Mouse (Mus musculus) ES-Bruce4 (cell line): ENCODE data around the gene Ctnnd2. TPM values are rescaled to one million over a fixed set of nuclear protein-coding genes. Genes with fewer than 3 reads are reported as not detected.

Source experiments
- H3K27ac ChIP-seq: 2 replicates; pipeline ENCODE4 v1.5.1; 2012; ENCODE audit warnings: low read length, inconsistent platforms; ENCODE audit not compliant: insufficient read depth
- H3K27me3 ChIP-seq: 2 replicates; pipeline ENCODE4 v1.6.1; 2012; ENCODE audit warnings: mild to moderate bottlenecking, low read length, inconsistent platforms; ENCODE audit not compliant: control insufficient read depth, poor library complexity, insufficient read depth, severe bottlenecking
- H3K36me3 ChIP-seq: 2 replicates; pipeline ENCODE4 v1.6.1; 2012; ENCODE audit warnings: inconsistent platforms, mild to moderate bottlenecking, low read length, moderate library complexity; ENCODE audit not compliant: control insufficient read depth, poor library complexity, insufficient read depth, severe bottlenecking
- H3K4me1 ChIP-seq: one replicate; pipeline ENCODE4 v1.8.1; 2011; ENCODE audit warnings: low read length; ENCODE audit not compliant: control insufficient read depth, insufficient read depth
- H3K4me3 ChIP-seq: 2 replicates; pipeline ENCODE4 v1.5.1; 2011; ENCODE audit warnings: low read depth, mild to moderate bottlenecking, low read length
- H3K9ac ChIP-seq: 2 replicates; pipeline ENCODE4 v1.6.1; 2012; ENCODE audit warnings: low read depth, mild to moderate bottlenecking, inconsistent platforms; ENCODE audit not compliant: poor library complexity, severe bottlenecking
- H3K9me3 ChIP-seq: replicated peaks from 2 replicates; pipeline ENCODE4 v1.6.1; 2012; ENCODE audit warnings: mild to moderate bottlenecking, low read length, inconsistent platforms; ENCODE audit not compliant: control insufficient read depth, poor library complexity, insufficient read depth, severe bottlenecking
- CTCF ChIP-seq: IDR thresholded peaks from one replicate; pipeline ENCODE4 v1.8.1; 2011; ENCODE audit warnings: low read depth, low read length
- EP300 ChIP-seq: IDR thresholded peaks from 2 replicates; pipeline ENCODE4 v1.6.1; 2011; ENCODE audit warnings: low read depth, low read length; ENCODE audit not compliant: insufficient read depth
- POLR2A ChIP-seq: IDR thresholded peaks from one replicate; pipeline ENCODE4 v1.8.1; 2011; ENCODE audit warnings: low read length; ENCODE audit not compliant: insufficient read depth
- polyA plus RNA-seq: library from polyadenylated mRNA; stranded (reverse); fragments of >200 nt; gene quantifications from 2 replicates; pipeline ENCODE4 v1.2.4, GENCODE M21; 2011; ENCODE audit warnings: low read depth; ENCODE audit not compliant: missing spikeins, insufficient read depth, insufficient read length

Gene Ctnnd2
- polyA plus RNA-seq, 1 experiment = 2.4 TPM

- Histone ChIP-seq H3K27me3 (peaks cover 15% of the 10 kb centered on the region), H3K9ac (no peak overlapping the region), H3K4me1 (no peaks in the 10 kb centered on the region), H3K9me3 (no peaks in the 10 kb centered on the region), H3K27ac (no peak overlapping the region), H3K4me3 (no peak overlapping the region), H3K36me3 (no peaks in the 10 kb centered on the region)
- no peak for TF ChIP-seq POLR2A
- no peak for TF ChIP-seq CTCF
- TF ChIP-seq EP300 = no peak
Measured at GRCm38 (mm10) chr15:30170031-30170430, 2.4 kb upstream of the Ctnnd2 start.

- Histone ChIP-seq H3K9ac (peak overlapping the region; percentile 71), H3K27ac (no peak overlapping the region), H3K27me3 (peaks cover 15% of the 10 kb centered on the region), H3K9me3 (no peaks in the 10 kb centered on the region), H3K4me1 (no peaks in the 10 kb centered on the region), H3K4me3 (peak overlapping the region; percentile 82), H3K36me3 (no peaks in the 10 kb centered on the region)
- TF ChIP-seq POLR2A (no peak), EP300 (no peak), CTCF (no peak)
Measured at GRCm38 (mm10) chr15:30171493-30172195, 749 bp upstream of the Ctnnd2 start.

- TF ChIP-seq EP300 (no peak), CTCF (no peak), POLR2A (no peak)
- H3K9me3 ChIP-seq = no peaks in the 10 kb centered on the region
- H3K9ac ChIP-seq = peak overlapping the region; percentile 42
- peak overlapping the region; percentile 68 for H3K4me3 ChIP-seq
- H3K27me3 ChIP-seq = peaks cover 15% of the 10 kb centered on the region
- no peak overlapping the region for H3K27ac ChIP-seq
- H3K36me3 ChIP-seq = no peaks in the 10 kb centered on the region
- no peaks in the 10 kb centered on the region for H3K4me1 ChIP-seq
Measured at GRCm38 (mm10) chr15:30173370-30173941, 1.1 kb downstream of the Ctnnd2 start.

- Histone ChIP-seq H3K4me3 (no peak overlapping the region), H3K36me3 (no peaks in the 10 kb centered on the region), H3K27ac (no peak overlapping the region), H3K9ac (no peak overlapping the region), H3K27me3 (peaks cover 15% of the 10 kb centered on the region), H3K4me1 (no peaks in the 10 kb centered on the region), H3K9me3 (no peaks in the 10 kb centered on the region)
- TF ChIP-seq EP300 (no peak), CTCF (no peak), POLR2A (no peak)
Measured at GRCm38 (mm10) chr15:30174321-30174720, 1.9 kb downstream of the Ctnnd2 start.

GRCm38 (mm10) chr15:30184020-30184419 lies 11.6 kb downstream of the Ctnnd2 start:
- H3K4me3 ChIP-seq = no peak overlapping the region
- H3K27ac ChIP-seq = no peak overlapping the region
- no peaks in the 10 kb centered on the region for H3K36me3 ChIP-seq
- H3K9me3 ChIP-seq = peaks cover 3% of the 10 kb centered on the region; the same call in 1 of the 2 replicates
- no peaks in the 10 kb centered on the region for H3K27me3 ChIP-seq
- H3K9ac ChIP-seq = no peak overlapping the region
- no peak for TF ChIP-seq EP300
- no peak for TF ChIP-seq POLR2A
- no peak for TF ChIP-seq CTCF
- H3K4me1 ChIP-seq = no peaks in the 10 kb centered on the region

- Histone ChIP-seq H3K27me3 (no peaks in the 10 kb centered on the region), H3K27ac (no peak overlapping the region), H3K4me1 (no peaks in the 10 kb centered on the region), H3K9ac (no peak overlapping the region), H3K9me3 (peaks cover 3% of the 10 kb centered on the region; the same call in 1 of the 2 replicates), H3K36me3 (no peaks in the 10 kb centered on the region), H3K4me3 (no peak overlapping the region)
- TF ChIP-seq POLR2A (no peak), EP300 (no peak), CTCF (no peak)
Measured at GRCm38 (mm10) chr15:30190872-30191271, 18.5 kb downstream of the Ctnnd2 start.
